ENCODE assay signal across 18 mouse cellular contexts in the genomic region with DNA sequence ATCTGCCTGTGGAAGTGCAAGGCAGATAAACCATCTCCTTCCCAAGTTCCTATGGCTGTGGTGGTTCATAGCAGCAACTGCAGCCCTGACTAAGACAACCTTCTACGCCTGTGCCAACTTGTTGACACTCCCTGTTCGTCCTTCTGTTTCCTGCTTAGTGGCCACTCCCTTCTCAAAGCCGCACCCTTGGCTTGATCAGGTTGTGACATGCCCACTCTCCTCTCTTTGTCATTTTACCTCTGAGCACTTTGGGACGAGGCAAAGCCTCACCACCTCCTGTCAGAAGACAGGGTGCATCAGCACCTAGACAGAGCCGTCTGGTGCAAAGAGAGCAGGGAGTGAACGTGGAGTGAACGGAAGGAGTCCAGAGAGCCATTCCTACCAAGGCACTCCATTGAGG. TPM values are rescaled to one million over a fixed set of nuclear protein-coding genes. Genes with fewer than 3 reads are reported as not detected.
DNase-seq lines count a peak whose midpoint lies in the region; ATAC-seq and TF ChIP-seq lines count a peak whose summit lies in the region.
"Had no signal": no experiment of that assay in that cellular context is flagged by ENCODE, and none has a peak within 500 bp of the region (broad histone marks: within the 10 kb centered on the region; RNA-seq: fewer than 3 reads in every experiment).

No protein-coding gene starts in this region.

- no peaks in the 10 kb centered on the region for H3K36me3 ChIP-seq in intestine, embryonic 15.5 days
- H3K36me3 ChIP-seq in stomach, postnatal 0 days (ENCODE audit: control insufficient read depth, insufficient read depth, low read length): no peaks in the 10 kb centered on the region
- H3K36me3 ChIP-seq: heart, embryonic 13.5 days; hindbrain, embryonic 10.5 days; stomach, embryonic 15.5 days had no signal

- no peak for TF ChIP-seq EP300 in stomach, postnatal 0 days (optimal IDR thresholded peaks at IDR 0.05)

- no peak overlapping the region for H3K27ac ChIP-seq in intestine, embryonic 15.5 days
- H3K27ac ChIP-seq in stomach, postnatal 0 days (replicated peaks): no peak overlapping the region
- H3K27ac ChIP-seq in cerebellum, adult 2 months (ENCODE audit: insufficient read depth, low read length): no peak overlapping the region
- H3K27ac ChIP-seq: heart, embryonic 13.5 days; hindbrain, embryonic 10.5 days; liver, embryonic 14.5 days; stomach, embryonic 15.5 days had no signal

- TF ChIP-seq CTCF in stomach, postnatal 0 days (IDR thresholded peaks at IDR 0.05; ENCODE audit: low read depth): no peak
- no peak for TF ChIP-seq CTCF in cerebellum, adult 2 months (IDR thresholded peaks at IDR 0.05; ENCODE audit: borderline replicate concordance, insufficient read depth, low read depth, low read length)

- no peak overlapping the region for H3K4me3 ChIP-seq in intestine, embryonic 15.5 days (replicated peaks)
- no peak overlapping the region for H3K4me3 ChIP-seq in stomach, postnatal 0 days (ENCODE audit: low read depth, low read length)
- H3K4me3 ChIP-seq in cerebellum, adult 2 months (replicated peaks; ENCODE audit: insufficient read depth, low read depth, low read length): no peak overlapping the region
- H3K4me3 ChIP-seq: heart, embryonic 13.5 days; hindbrain, embryonic 10.5 days; stomach, embryonic 15.5 days had no signal

- ATAC-seq in intestine, embryonic 15.5 days: peak; percentile 80
- ATAC-seq in stomach, postnatal 0 days (ENCODE audit: low FRiP score, low TSS enrichment): peak; percentile 85

- TF ChIP-seq POLR2A in cerebellum, adult 2 months (IDR thresholded peaks at IDR 0.05; ENCODE audit: borderline replicate concordance, insufficient read depth, low read length): no peak

- no peaks in the 10 kb centered on the region for H3K27me3 ChIP-seq in intestine, embryonic 15.5 days (replicated peaks)
- H3K27me3 ChIP-seq in stomach, postnatal 0 days (ENCODE audit: control insufficient read depth, insufficient read depth, low read length): no peaks in the 10 kb centered on the region
- no peaks in the 10 kb centered on the region for H3K27me3 ChIP-seq in cerebellum, adult 2 months (ENCODE audit: control insufficient read depth, insufficient read depth, low read length)
- H3K27me3 ChIP-seq: heart, embryonic 13.5 days; stomach, embryonic 15.5 days had no signal

- no peak overlapping the region for H3K9ac ChIP-seq in intestine, embryonic 15.5 days
- H3K9ac ChIP-seq in stomach, postnatal 0 days (ENCODE audit: low read length): no peak overlapping the region
- H3K9ac ChIP-seq: heart, embryonic 13.5 days; liver, embryonic 14.5 days; stomach, embryonic 15.5 days had no signal

- DNase-seq in urinary bladder, postnatal 25 days (ENCODE audit: low spot score): peak; percentile 8
- no peak for DNase-seq in urinary bladder, postnatal 4 days (ENCODE audit: low spot score in 2 of 2)
- DNase-seq in lung, postnatal 25 days (ENCODE audit: low spot score): peak; percentile 61
- peak; percentile 31 for DNase-seq in stomach, postnatal 0 days (ENCODE audit: low spot score)
- no peak for DNase-seq in cerebellum, adult 2 months
- DNase-seq in testis, postnatal 14 days (ENCODE audit: low spot score): no peak
- no peak for DNase-seq in gastrocnemius, adult 8-10 months (ENCODE audit: low spot score in 2 of 2)
- DNase-seq: adrenal gland, postnatal 14 days; cerebellum, postnatal 36 days; gastrocnemius, postnatal 36 days; kidney, adult 8-10 months; thymus, postnatal 4 days had no signal

- 54% methylated on average over 7 of the region's 7 CpGs for WGBS in intestine, embryonic 15.5 days
- WGBS in stomach, postnatal 0 days: 48% methylated on average over 7 of the region's 7 CpGs
- WGBS in cerebellum, adult 2 months: 87% methylated on average over 7 of the region's 7 CpGs

- no peaks in the 10 kb centered on the region for H3K9me3 ChIP-seq in intestine, embryonic 15.5 days
- H3K9me3 ChIP-seq in stomach, postnatal 0 days (ENCODE audit: control insufficient read depth, low read length): no peaks in the 10 kb centered on the region
- H3K9me3 ChIP-seq: heart, embryonic 13.5 days; hindbrain, embryonic 10.5 days; stomach, embryonic 15.5 days had no signal

- no peaks in the 10 kb centered on the region for H3K4me1 ChIP-seq in intestine, embryonic 15.5 days (replicated peaks)
- H3K4me1 ChIP-seq in stomach, postnatal 0 days (replicated peaks; ENCODE audit: control insufficient read depth, insufficient read depth): no peaks in the 10 kb centered on the region
- H3K4me1 ChIP-seq in cerebellum, adult 2 months (ENCODE audit: control insufficient read depth, insufficient read depth, low read length): no peaks in the 10 kb centered on the region
- H3K4me1 ChIP-seq: heart, embryonic 13.5 days; stomach, embryonic 15.5 days had no signal

- H3K4me2 ChIP-seq in intestine, embryonic 15.5 days (replicated peaks): no peak overlapping the region
- no peak overlapping the region for H3K4me2 ChIP-seq in stomach, postnatal 0 days (replicated peaks; ENCODE audit: low read depth)
- H3K4me2 ChIP-seq: heart, embryonic 13.5 days; midbrain, embryonic 11.5 days; stomach, embryonic 15.5 days had no signal

RNA-seq across cellular contexts. Expression of a gene that starts 14.9 kb away (rescaled TPM):
- polyA plus RNA-seq in intestine, embryonic 15.5 days (2015; fragmentation: Nextera tagmentation; extraction: Ambion mirVana): 6.5 and 6.6 TPM in 2 replicates
- polyA plus RNA-seq in stomach, postnatal 0 days (2015; fragmentation: Nextera tagmentation; extraction: Ambion mirVana): 4.1 and 5.2 TPM in 2 replicates
- polyA plus RNA-seq in cerebellum, adult 2 months (2012; rRNA removed): 14.7 and 14.8 TPM in 2 replicates
- total RNA-seq in gastrocnemius, adult 8-10 months (2022): under 1 TPM; 0.39 to 0.85 (median 0.66) TPM

Comparison
In these comparisons a context has a peak if more than half of its experiments do, and no peak if none do; other contexts are left out.
1. DNase-seq: peak in urinary bladder, postnatal 25 days (single experiment), lung, postnatal 25 days (single experiment) and stomach, postnatal 0 days (single experiment); none in urinary bladder, postnatal 4 days (0 of 2), cerebellum, adult 2 months (0 of 2), testis, postnatal 14 days (single experiment) and gastrocnemius, adult 8-10 months (0 of 2).